Mouse (Mus musculus) MEL-GATA-1-ER (cell line): ENCODE results near the gene Rps19bp1.

Source experiments
- DNase-seq: peaks from one replicate; pipeline ENCODE4 v3.0.0-alpha.2; 2012; ENCODE audit warnings: low read depth; ENCODE audit errors: extremely low read depth

Rps19bp1 gene

GRCm38 (mm10) chr15:80263610-80264575 is at the start of gene Rps19bp1:
Gene Rps19bp1, minus strand, starts transcription at chr15:80264315.
- peak; percentile 93 for DNase-seq

GRCm38 (mm10) chr15:80306146-80306545 is 42.0 kb upstream of the Rps19bp1 start:
- no peak for DNase-seq

- DNase-seq = no peak
These were observed 40.1 kb upstream of the Rps19bp1 start for GRCm38 (mm10) chr15:80304188-80304587.

GRCm38 (mm10) chr15:80303779-80304178 is 39.7 kb upstream of the Rps19bp1 start:
- DNase-seq = no peak

GRCm38 (mm10) chr15:80297146-80297545 is 33.0 kb upstream of the Rps19bp1 start:
- no peak for DNase-seq

- DNase-seq = peak; percentile 56
These were observed 25.3 kb upstream of the Rps19bp1 start for GRCm38 (mm10) chr15:80289436-80289835.

- DNase-seq = no peak
These were observed 23.9 kb upstream of the Rps19bp1 start for GRCm38 (mm10) chr15:80288036-80288435.

- DNase-seq = no peak
These were observed 22.8 kb upstream of the Rps19bp1 start, which contains the start of gene Cacna1i for GRCm38 (mm10) chr15:80286851-80287415. Gene Cacna1i, plus strand, starts transcription at chr15:80287238.

- DNase-seq = no peak
These were observed 16.5 kb upstream of the Rps19bp1 start for GRCm38 (mm10) chr15:80280646-80281045.

- no peak for DNase-seq
These were observed 14.9 kb upstream of the Rps19bp1 start for GRCm38 (mm10) chr15:80279053-80279452.

GRCm38 (mm10) chr15:80278121-80278759 is 14.1 kb upstream of the Rps19bp1 start:
- no peak for DNase-seq

- no peak for DNase-seq
These were observed 13.5 kb upstream of the Rps19bp1 start for GRCm38 (mm10) chr15:80277625-80278024.

GRCm38 (mm10) chr15:80277107-80277506 is 13.0 kb upstream of the Rps19bp1 start:
- no peak for DNase-seq

- DNase-seq = no peak
These were observed 7.8 kb upstream of the Rps19bp1 start for GRCm38 (mm10) chr15:80271858-80272396.

- no peak for DNase-seq
These were observed 2.2 kb upstream of the Rps19bp1 start for GRCm38 (mm10) chr15:80266281-80266680.

GRCm38 (mm10) chr15:80261100-80261499 is 3.0 kb downstream of the Rps19bp1 start:
- DNase-seq = no peak

- DNase-seq = no peak
These were observed 3.4 kb downstream of the Rps19bp1 start for GRCm38 (mm10) chr15:80260677-80261076.

- no peak for DNase-seq
These were observed 4.6 kb downstream of the Rps19bp1 start for GRCm38 (mm10) chr15:80259406-80260045.

GRCm38 (mm10) chr15:80258240-80259170 is 5.6 kb downstream of the Rps19bp1 start:
- DNase-seq = no peak

- no peak for DNase-seq
These were observed 6.4 kb downstream of the Rps19bp1 start for GRCm38 (mm10) chr15:80257602-80258239.
